In the genomic region with DNA sequence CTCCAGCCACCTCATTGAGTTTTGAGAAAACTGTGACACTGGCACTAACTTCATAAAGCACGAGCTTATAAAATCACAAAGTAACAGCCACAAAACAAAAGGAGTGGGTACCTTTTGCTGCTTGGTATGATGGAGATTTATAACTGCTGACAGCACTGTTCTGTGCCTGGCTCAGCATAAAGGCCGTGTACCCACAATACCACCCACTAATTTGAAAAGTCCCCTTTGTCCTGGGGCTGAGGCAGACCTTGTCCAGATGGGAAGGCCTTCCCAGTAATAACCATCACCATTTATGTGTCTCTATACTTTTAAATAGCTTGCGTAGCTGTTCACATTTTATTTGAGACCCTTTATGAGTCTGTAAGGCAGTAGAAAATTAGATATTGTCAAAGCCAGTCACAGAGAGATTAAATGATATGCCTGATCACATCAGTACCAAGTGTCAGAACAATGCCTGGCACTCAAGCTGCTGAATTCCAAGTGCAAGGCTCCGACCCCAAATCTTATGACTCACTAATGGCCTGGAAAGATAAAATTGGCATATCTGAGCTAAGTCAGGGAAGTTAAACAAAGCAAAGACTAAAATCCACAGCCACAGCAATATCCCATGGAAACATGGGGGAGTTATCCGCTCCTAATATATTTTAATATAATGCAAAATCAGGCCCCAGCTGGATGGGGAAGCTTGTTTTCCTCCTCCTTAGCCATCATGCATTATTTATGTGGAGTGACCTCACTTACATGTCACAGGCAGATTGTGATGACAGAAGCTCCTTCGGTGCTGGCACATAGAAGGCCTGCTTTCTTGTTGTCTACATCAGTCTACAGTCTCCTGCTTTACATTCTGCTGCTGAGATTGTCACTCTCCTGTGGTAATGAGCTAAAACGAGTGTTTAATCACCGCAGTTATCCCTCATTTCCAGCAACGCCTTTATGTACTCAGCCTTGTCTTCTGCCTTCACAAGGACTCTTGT, we compare ENCODE assay signal across 15 mouse cellular contexts.
DNase-seq lines count a peak whose midpoint lies in the region; ATAC-seq and TF ChIP-seq lines count a peak whose summit lies in the region.
"Had no signal": no experiment of that assay in that cellular context is flagged by ENCODE, and none has a peak within 500 bp of the region (broad histone marks: within the 10 kb centered on the region; RNA-seq: fewer than 3 reads in every experiment).

No protein-coding gene starts in this region.

- H3K9ac ChIP-seq in forebrain, embryonic 14.5 days (ENCODE audit: low read length), result no peak overlapping the region
- H3K9ac ChIP-seq in hindbrain, postnatal 0 days (replicated peaks; ENCODE audit: low read length), result no peak overlapping the region
- H3K9ac ChIP-seq in neural tube, embryonic 12.5 days, result no peak overlapping the region
- H3K9ac ChIP-seq: heart, embryonic 12.5 days; limb, embryonic 13.5 days; liver, postnatal 0 days had no signal

- H3K9me3 ChIP-seq in forebrain, embryonic 14.5 days (replicated peaks; ENCODE audit: control insufficient read depth, low read length), result no peaks in the 10 kb centered on the region
- no peaks in the 10 kb centered on the region for H3K9me3 ChIP-seq in hindbrain, postnatal 0 days (ENCODE audit: low read length)
- no peaks in the 10 kb centered on the region for H3K9me3 ChIP-seq in neural tube, embryonic 12.5 days
- H3K9me3 ChIP-seq: heart, embryonic 12.5 days; limb, embryonic 13.5 days had no signal

- no peak for TF ChIP-seq CTCF in hindbrain, postnatal 0 days (IDR thresholded peaks at IDR 0.05; ENCODE audit: low read depth)

- H3K36me3 ChIP-seq in forebrain, embryonic 14.5 days (ENCODE audit: control insufficient read depth, insufficient read depth, low read length), result no peaks in the 10 kb centered on the region
- no peaks in the 10 kb centered on the region for H3K36me3 ChIP-seq in hindbrain, postnatal 0 days (ENCODE audit: insufficient read depth, low read length)
- no peaks in the 10 kb centered on the region for H3K36me3 ChIP-seq in neural tube, embryonic 12.5 days
- H3K36me3 ChIP-seq: heart, embryonic 12.5 days; limb, embryonic 13.5 days had no signal

- peak; percentile 32 for DNase-seq in brain, embryonic 18.5 days (ENCODE audit: low read depth, low spot score)
- peak; percentile 88 for DNase-seq in forebrain, embryonic 14.5 days (ENCODE audit: low spot score)
- peak; percentile 4 for DNase-seq in hindbrain, postnatal 0 days (ENCODE audit: low spot score)
- DNase-seq in kidney, adult 9 months, result no peak
- no peak for DNase-seq in gastrocnemius, postnatal 36 days
- DNase-seq in left cerebral cortex, postnatal 14 days (ENCODE audit: low spot score in 2 of 2), result no peak
- DNase-seq: cerebellum, postnatal 36 days; gastrocnemius, adult 2 months; liver, postnatal 0 days; thymus, postnatal 4 days had no signal

- H3K27me3 ChIP-seq in forebrain, embryonic 14.5 days (replicated peaks; ENCODE audit: control insufficient read depth, insufficient read depth, low read length), result no peaks in the 10 kb centered on the region
- no peaks in the 10 kb centered on the region for H3K27me3 ChIP-seq in hindbrain, postnatal 0 days (ENCODE audit: insufficient read depth, low read length)
- no peaks in the 10 kb centered on the region for H3K27me3 ChIP-seq in neural tube, embryonic 12.5 days (replicated peaks)
- H3K27me3 ChIP-seq: heart, embryonic 12.5 days; limb, embryonic 13.5 days had no signal

- ATAC-seq in forebrain, embryonic 14.5 days, result peak; percentile 97
- no peak for ATAC-seq in hindbrain, postnatal 0 days
- ATAC-seq in neural tube, embryonic 12.5 days (ENCODE audit: low FRiP score, low read depth), result peak; percentile 90
- ATAC-seq: liver, postnatal 0 days; Patski had no signal

- WGBS in forebrain, embryonic 14.5 days, result 37% methylated on average over 9 of the region's 9 CpGs
- WGBS in hindbrain, postnatal 0 days, result 46% methylated on average over 9 of the region's 9 CpGs
- 38% methylated on average over 9 of the region's 9 CpGs for WGBS in neural tube, embryonic 12.5 days

- H3K4me2 ChIP-seq in forebrain, embryonic 14.5 days (ENCODE audit: low read length), result no peak overlapping the region
- no peak overlapping the region for H3K4me2 ChIP-seq in hindbrain, postnatal 0 days (ENCODE audit: low read depth, low read length)
- no peak overlapping the region for H3K4me2 ChIP-seq in neural tube, embryonic 12.5 days (replicated peaks)
- H3K4me2 ChIP-seq: heart, embryonic 12.5 days; limb, embryonic 13.5 days had no signal

- intact Hi-C loops in gastrocnemius, postnatal 36 days (cut with DNase I), result no loop called here
- intact Hi-C loops in left cerebral cortex, postnatal 14 days (cut with DNase I), result no loop called here

- H3K27ac ChIP-seq in forebrain, embryonic 14.5 days (ENCODE audit: low read depth, low read length), result peak overlapping the region; percentile 68
- H3K27ac ChIP-seq in hindbrain, postnatal 0 days, result no peak overlapping the region
- no peak overlapping the region for H3K27ac ChIP-seq in neural tube, embryonic 12.5 days
- H3K27ac ChIP-seq: gastrocnemius, adult 2 months; kidney, postnatal 0 days; limb, embryonic 13.5 days had no signal

- no peaks in the 10 kb centered on the region for H3K4me1 ChIP-seq in forebrain, embryonic 14.5 days (ENCODE audit: control insufficient read depth, insufficient read depth, low read length)
- H3K4me1 ChIP-seq in hindbrain, postnatal 0 days (ENCODE audit: insufficient read depth, low read length), result no peaks in the 10 kb centered on the region
- H3K4me1 ChIP-seq in neural tube, embryonic 12.5 days, result no peaks in the 10 kb centered on the region
- H3K4me1 ChIP-seq: heart, embryonic 12.5 days; limb, embryonic 13.5 days had no signal

- H3K4me3 ChIP-seq in forebrain, embryonic 14.5 days (ENCODE audit: low read depth, low read length), result no peak overlapping the region
- no peak overlapping the region for H3K4me3 ChIP-seq in hindbrain, postnatal 0 days (ENCODE audit: low read length)
- H3K4me3 ChIP-seq in neural tube, embryonic 12.5 days, result no peak overlapping the region
- H3K4me3 ChIP-seq: gastrocnemius, adult 2 months; heart, embryonic 12.5 days; limb, embryonic 13.5 days had no signal

Comparison
In these comparisons a context has a peak if more than half of its experiments do, and no peak if none do; other contexts are left out.
1. DNase-seq: peak in brain, embryonic 18.5 days (single experiment), forebrain, embryonic 14.5 days (single experiment) and hindbrain, postnatal 0 days (single experiment); none in kidney, adult 9 months (single experiment), gastrocnemius, postnatal 36 days (0 of 2) and left cerebral cortex, postnatal 14 days (0 of 2).